Mouse (Mus musculus): ENCODE data around the gene Gatad1. TPM values are rescaled to one million over a fixed set of nuclear protein-coding genes. Genes with fewer than 3 reads are reported as not detected.
"Not testable (repeated sequence)": the region's sequence is repeated elsewhere in the genome, so short reads cannot be mapped to it uniquely, and the experiment has no call there.

Gene Gatad1
- total RNA-seq, 2 experiments from 2014 or later, result 141 to 152 TPM

GRCm38 (mm10) chr5:3635286-3635685, 21.7 kb downstream of the Gatad1 start:
- no peak for DNase-seq

GRCm38 (mm10) chr5:3633951-3634350, 23.0 kb downstream of the Gatad1 start:
- peak in 1 of 2 experiments; percentile 26 for DNase-seq

GRCm38 (mm10) chr5:3633315-3633714, 23.7 kb downstream of the Gatad1 start:
- no peak for DNase-seq

- no peak for DNase-seq
These were observed 24.7 kb downstream of the Gatad1 start for GRCm38 (mm10) chr5:3632285-3632684.

- no peak for DNase-seq
These were observed 25.3 kb downstream of the Gatad1 start for GRCm38 (mm10) chr5:3631512-3632271.

GRCm38 (mm10) chr5:3630055-3630454, 26.9 kb downstream of the Gatad1 start:
- DNase-seq, result no peak

- DNase-seq, result peak in 1 of 2 experiments; percentile 12
These were observed 36.5 kb downstream of the Gatad1 start for GRCm38 (mm10) chr5:3620486-3620885.

- DNase-seq, result not testable (repeated sequence)
These were observed 45.1 kb downstream of the Gatad1 start for GRCm38 (mm10) chr5:3611835-3612234.

- peak; percentile 13 to 36 for DNase-seq
These were observed 47.7 kb downstream of the Gatad1 start for GRCm38 (mm10) chr5:3609241-3609640.

GRCm38 (mm10) chr5:3607114-3607513, 49.9 kb downstream of the Gatad1 start:
- DNase-seq, result peak in 1 of 2 experiments; percentile 67

GRCm38 (mm10) chr5:3600790-3601189, 56.2 kb downstream of the Gatad1 start:
- no peak for DNase-seq

- peak; percentile 11 to 16 for DNase-seq
These were observed 56.7 kb downstream of the Gatad1 start for GRCm38 (mm10) chr5:3600298-3600697.

GRCm38 (mm10) chr5:3598766-3599165, 58.2 kb downstream of the Gatad1 start:
- no peak for DNase-seq

- DNase-seq, result no peak
These were observed 59.8 kb downstream of the Gatad1 start for GRCm38 (mm10) chr5:3597171-3597570.

GRCm38 (mm10) chr5:3596399-3596766, 60.6 kb downstream of the Gatad1 start, which contains the start of gene Rbm48:
TSS of gene Rbm48 (minus strand) at chr5:3596585.
- peak; percentile 86 to 90 for DNase-seq

GRCm38 (mm10) chr5:3595693-3596398, 61.1 kb downstream of the Gatad1 start, which contains the start of gene Pex1:
TSS of gene Pex1 (plus strand) at chr5:3596066.
- DNase-seq, result peak; percentile 95 to 96

Small RNAs within 50 kb of the gene (microRNA-seq; reads per million reads assigned to microRNA genes)
- not detected for gene Gm22926
- gene Gm26238, result not detected

Other genes with a start within 250 kb of the Gatad1 start
- 10 to 100 TPM; 23.3 to 30.9 TPM for gene Fam133b, start 113.4 kb downstream of the Gatad1 start, total RNA-seq (2021)
- gene 1700109H08Rik, start 85.6 kb downstream of the Gatad1 start, total RNA-seq (2021), result 1 to 10 TPM; 1.5 to 2.4 TPM
- gene Pex1, start 61.1 kb downstream of the Gatad1 start, total RNA-seq (2021), result 10 to 100 TPM; 21.7 to 45.7 TPM
- gene Rbm48, start 60.6 kb downstream of the Gatad1 start, total RNA-seq (2021), result 1 to 10 TPM; 8.1 to 9.4 TPM
- not detected for gene Tmbim7, start 6.0 kb downstream of the Gatad1 start, total RNA-seq (2021)
- gene Ankib1, start 145.7 kb upstream of the Gatad1 start, total RNA-seq (2021), result 10 to 100 TPM; 70.4 to 88.3 TPM
- 10 to 100 TPM; 50.5 to 50.6 TPM for gene Krit1, start 146.0 kb upstream of the Gatad1 start, total RNA-seq (2021)
- gene Lrrd1, start 188.0 kb upstream of the Gatad1 start, total RNA-seq (2021), result under 1 TPM in 1 of 2 experiments, not detected in 1; 0.10 TPM
- gene Mterf1a, start 236.7 kb upstream of the Gatad1 start, total RNA-seq (2021), result 1 to 10 TPM; 6.1 to 8.0 TPM

Measured in adrenal gland, postnatal 36 days (tissue).